Mouse (Mus musculus): ENCODE measurements at regions not wholly inside any gene's neighbourhood (a gene's known extent, or its start where the extent isn't known, plus 50 kb on each side); places are given as distances from the start of the nearest gene placed in this dataset.
A peak's percentile ranks its signal among the peaks of the same experiment; 100 is the strongest.

- Histone ChIP-seq H3K4me2 (ENCODE audit: low read length) (no peak overlapping the region), H3K9ac (ENCODE audit: low read depth, low read length) (no peak overlapping the region), H3K27me3 (ENCODE audit: control insufficient read depth, insufficient read depth, low read depth, low read length) (no peaks in the 10 kb centered on the region), H3K4me3 (ENCODE audit: low read depth, low read length) (no peak overlapping the region), H3K9me3 (replicated peaks; ENCODE audit: control insufficient read depth, low read length, poor library complexity, severe bottlenecking) (no peaks in the 10 kb centered on the region), H3K4me1 (ENCODE audit: control insufficient read depth, insufficient read depth, low read length) (no peaks in the 10 kb centered on the region), H3K36me3 (ENCODE audit: control insufficient read depth, insufficient read depth, low read length) (no peaks in the 10 kb centered on the region), H3K27ac (ENCODE audit: low read length) (no peak overlapping the region)
- WGBS: 55% methylated on average over 2 of the region's 2 CpGs
- ATAC-seq: no peak
These were observed 155.3 kb downstream of the Tox3 start for GRCm38 (mm10) chr8:90192856-90193255.

GRCm38 (mm10) chr8:90182807-90183206 is 165.3 kb downstream of the Tox3 start:
- H3K27me3 ChIP-seq (ENCODE audit: control insufficient read depth, insufficient read depth, low read depth, low read length): no peaks in the 10 kb centered on the region
- H3K36me3 ChIP-seq (ENCODE audit: control insufficient read depth, insufficient read depth, low read length): no peaks in the 10 kb centered on the region
- H3K9me3 ChIP-seq (replicated peaks; ENCODE audit: control insufficient read depth, low read length, poor library complexity, severe bottlenecking): no peaks in the 10 kb centered on the region
- WGBS: 29% methylated on average over 6 of the region's 6 CpGs
- no peak overlapping the region for H3K4me2 ChIP-seq (ENCODE audit: low read length)
- ATAC-seq: no peak
- no peak overlapping the region for H3K9ac ChIP-seq (ENCODE audit: low read depth, low read length)
- no peak overlapping the region for H3K27ac ChIP-seq (ENCODE audit: low read length)
- no peaks in the 10 kb centered on the region for H3K4me1 ChIP-seq (ENCODE audit: control insufficient read depth, insufficient read depth, low read length)
- no peak overlapping the region for H3K4me3 ChIP-seq (ENCODE audit: low read depth, low read length)

GRCm38 (mm10) chr8:90176771-90177170 is 171.4 kb downstream of the Tox3 start:
- Histone ChIP-seq H3K4me1 (ENCODE audit: control insufficient read depth, insufficient read depth, low read length) (peaks cover 6% of the 10 kb centered on the region), H3K4me3 (ENCODE audit: low read depth, low read length) (no peak overlapping the region), H3K9me3 (replicated peaks; ENCODE audit: control insufficient read depth, low read length, poor library complexity, severe bottlenecking) (no peaks in the 10 kb centered on the region), H3K9ac (ENCODE audit: low read depth, low read length) (no peak overlapping the region), H3K36me3 (ENCODE audit: control insufficient read depth, insufficient read depth, low read length) (no peaks in the 10 kb centered on the region), H3K27me3 (ENCODE audit: control insufficient read depth, insufficient read depth, low read depth, low read length) (no peaks in the 10 kb centered on the region), H3K27ac (ENCODE audit: low read length) (no peak overlapping the region), H3K4me2 (ENCODE audit: low read length) (peak overlapping the region; percentile 7; the same call in 1 of the 2 replicates)
- no peak for ATAC-seq
- WGBS: 18% methylated on average over 7 of the region's 7 CpGs

GRCm38 (mm10) chr8:90176335-90176734 is 171.8 kb downstream of the Tox3 start:
- H3K27ac ChIP-seq (ENCODE audit: low read length): no peak overlapping the region
- H3K36me3 ChIP-seq (ENCODE audit: control insufficient read depth, insufficient read depth, low read length): no peaks in the 10 kb centered on the region
- peaks cover 6% of the 10 kb centered on the region for H3K4me1 ChIP-seq (ENCODE audit: control insufficient read depth, insufficient read depth, low read length)
- H3K9me3 ChIP-seq (replicated peaks; ENCODE audit: control insufficient read depth, low read length, poor library complexity, severe bottlenecking): no peaks in the 10 kb centered on the region
- no peak overlapping the region for H3K9ac ChIP-seq (ENCODE audit: low read depth, low read length)
- H3K4me3 ChIP-seq (ENCODE audit: low read depth, low read length): no peak overlapping the region
- 6% methylated on average over 9 of the region's 9 CpGs for WGBS
- ATAC-seq: no peak
- peak overlapping the region; percentile 7; the same call in 1 of the 2 replicates for H3K4me2 ChIP-seq (ENCODE audit: low read length)
- H3K27me3 ChIP-seq (ENCODE audit: control insufficient read depth, insufficient read depth, low read depth, low read length): no peaks in the 10 kb centered on the region

- Histone ChIP-seq H3K4me3 (ENCODE audit: low read depth, low read length) (no peak overlapping the region), H3K27ac (ENCODE audit: low read length) (no peak overlapping the region), H3K36me3 (ENCODE audit: control insufficient read depth, insufficient read depth, low read length) (no peaks in the 10 kb centered on the region), H3K4me1 (ENCODE audit: control insufficient read depth, insufficient read depth, low read length) (no peaks in the 10 kb centered on the region), H3K4me2 (ENCODE audit: low read length) (no peak overlapping the region), H3K27me3 (ENCODE audit: control insufficient read depth, insufficient read depth, low read depth, low read length) (no peaks in the 10 kb centered on the region), H3K9ac (ENCODE audit: low read depth, low read length) (no peak overlapping the region), H3K9me3 (replicated peaks; ENCODE audit: control insufficient read depth, low read length, poor library complexity, severe bottlenecking) (no peaks in the 10 kb centered on the region)
- no peak for ATAC-seq
- 97% methylated on average over 2 of the region's 2 CpGs for WGBS
These were observed 181.5 kb downstream of the Tox3 start for GRCm38 (mm10) chr8:90166639-90167038.

GRCm38 (mm10) chr8:90151477-90151876 is 196.7 kb downstream of the Tox3 start:
- Histone ChIP-seq H3K4me1 (ENCODE audit: control insufficient read depth, insufficient read depth, low read length) (peaks cover 2% of the 10 kb centered on the region; the same call in 1 of the 2 replicates), H3K9me3 (replicated peaks; ENCODE audit: control insufficient read depth, low read length, poor library complexity, severe bottlenecking) (no peaks in the 10 kb centered on the region), H3K27ac (ENCODE audit: low read length) (no peak overlapping the region), H3K4me3 (ENCODE audit: low read depth, low read length) (no peak overlapping the region), H3K9ac (ENCODE audit: low read depth, low read length) (no peak overlapping the region), H3K4me2 (ENCODE audit: low read length) (no peak overlapping the region), H3K36me3 (ENCODE audit: control insufficient read depth, insufficient read depth, low read length) (no peaks in the 10 kb centered on the region), H3K27me3 (ENCODE audit: control insufficient read depth, insufficient read depth, low read depth, low read length) (no peaks in the 10 kb centered on the region)
- ATAC-seq: no peak
- WGBS: 89% methylated on average over 5 of the region's 5 CpGs

GRCm38 (mm10) chr8:90149903-90150302 is 198.2 kb downstream of the Tox3 start:
- 46% methylated on average over 6 of the region's 6 CpGs for WGBS
- Histone ChIP-seq H3K4me2 (ENCODE audit: low read length) (no peak overlapping the region), H3K9me3 (replicated peaks; ENCODE audit: control insufficient read depth, low read length, poor library complexity, severe bottlenecking) (no peaks in the 10 kb centered on the region)

GRCm38 (mm10) chr8:90134626-90135025 is 213.5 kb downstream of the Tox3 start:
- ATAC-seq: no peak
- 84% methylated on average over 5 of the region's 5 CpGs for WGBS
- H3K9ac ChIP-seq (ENCODE audit: low read depth, low read length): no peak overlapping the region
- H3K4me3 ChIP-seq (ENCODE audit: low read depth, low read length): no peak overlapping the region
- H3K27me3 ChIP-seq (ENCODE audit: control insufficient read depth, insufficient read depth, low read depth, low read length): no peaks in the 10 kb centered on the region
- H3K27ac ChIP-seq (ENCODE audit: low read length): no peak overlapping the region
- no peaks in the 10 kb centered on the region for H3K36me3 ChIP-seq (ENCODE audit: control insufficient read depth, insufficient read depth, low read length)
- no peaks in the 10 kb centered on the region for H3K4me1 ChIP-seq (ENCODE audit: control insufficient read depth, insufficient read depth, low read length)
- H3K4me2 ChIP-seq (ENCODE audit: low read length): no peak overlapping the region
- no peaks in the 10 kb centered on the region for H3K9me3 ChIP-seq (replicated peaks; ENCODE audit: control insufficient read depth, low read length, poor library complexity, severe bottlenecking)

More at GRCm38 (mm10) chr8:90149903-90150302, 198.2 kb downstream of the Tox3 start:
- ATAC-seq: no peak
- H3K4me1 ChIP-seq (ENCODE audit: control insufficient read depth, insufficient read depth, low read length): peaks cover 2% of the 10 kb centered on the region; the same call in 1 of the 2 replicates
- no peak overlapping the region for H3K27ac ChIP-seq (ENCODE audit: low read length)
- H3K27me3 ChIP-seq (ENCODE audit: control insufficient read depth, insufficient read depth, low read depth, low read length): no peaks in the 10 kb centered on the region
- no peaks in the 10 kb centered on the region for H3K36me3 ChIP-seq (ENCODE audit: control insufficient read depth, insufficient read depth, low read length)
- H3K4me3 ChIP-seq (ENCODE audit: low read depth, low read length): no peak overlapping the region
- H3K9ac ChIP-seq (ENCODE audit: low read depth, low read length): no peak overlapping the region

GRCm38 (mm10) chr8:90130704-90131267 is 217.4 kb downstream of the Tox3 start:
- no peak for ATAC-seq
- Histone ChIP-seq H3K27ac (ENCODE audit: low read length) (no peak overlapping the region), H3K4me2 (ENCODE audit: low read length) (no peak overlapping the region), H3K27me3 (ENCODE audit: control insufficient read depth, insufficient read depth, low read depth, low read length) (no peaks in the 10 kb centered on the region), H3K4me3 (ENCODE audit: low read depth, low read length) (no peak overlapping the region), H3K9ac (ENCODE audit: low read depth, low read length) (no peak overlapping the region), H3K9me3 (replicated peaks; ENCODE audit: control insufficient read depth, low read length, poor library complexity, severe bottlenecking) (no peaks in the 10 kb centered on the region), H3K36me3 (ENCODE audit: control insufficient read depth, insufficient read depth, low read length) (no peaks in the 10 kb centered on the region), H3K4me1 (ENCODE audit: control insufficient read depth, insufficient read depth, low read length) (no peaks in the 10 kb centered on the region)
- WGBS: 88% methylated on average over 5 of the region's 5 CpGs
